Comparison of ENCODE assay signal across 29 mouse cellular contexts in genomic region chr2:128568490-128568889, GRCm38 (mm10). TPM values are rescaled to one million over a fixed set of nuclear protein-coding genes. Genes with fewer than 3 reads are reported as not detected.
A peak's percentile ranks its signal among the peaks of the same experiment; 100 is the strongest.
DNase-seq lines count a peak whose midpoint lies in the region; ATAC-seq and TF ChIP-seq lines count a peak whose summit lies in the region.
"Had no signal": no experiment of that assay in that cellular context is flagged by ENCODE, and none has a peak within 500 bp of the region (broad histone marks: within the 10 kb centered on the region; RNA-seq: fewer than 3 reads in every experiment).

No protein-coding gene starts in this region.

- H3K9me3 ChIP-seq in intestine, embryonic 15.5 days, result no peaks in the 10 kb centered on the region
- H3K9me3 ChIP-seq in intestine, postnatal 0 days (ENCODE audit: control insufficient read depth), result no peaks in the 10 kb centered on the region
- H3K9me3 ChIP-seq: hindbrain, embryonic 12.5 days; hindbrain, embryonic 15.5 days had no signal

- H3K36me3 ChIP-seq in intestine, embryonic 15.5 days, result no peaks in the 10 kb centered on the region
- no peaks in the 10 kb centered on the region for H3K36me3 ChIP-seq in intestine, postnatal 0 days (ENCODE audit: control insufficient read depth, insufficient read depth)
- H3K36me3 ChIP-seq: hindbrain, embryonic 12.5 days; hindbrain, embryonic 15.5 days had no signal

- no peak overlapping the region for H3K4me3 ChIP-seq in intestine, embryonic 15.5 days (replicated peaks)
- no peak overlapping the region for H3K4me3 ChIP-seq in intestine, postnatal 0 days (ENCODE audit: low read depth, low read length)
- H3K4me3 ChIP-seq in embryonic fibroblast, embryonic 13.5 days (ENCODE audit: insufficient read depth, low read length), result no peak overlapping the region
- H3K4me3 ChIP-seq: gastrocnemius, adult 2 months; hindbrain, embryonic 12.5 days; hindbrain, embryonic 15.5 days had no signal

- 34% methylated on average over 4 of the region's 4 CpGs for WGBS in intestine, embryonic 15.5 days
- WGBS in intestine, postnatal 0 days, result 23% methylated on average over 4 of the region's 4 CpGs

- H3K9ac ChIP-seq in intestine, embryonic 15.5 days, result no peak overlapping the region
- no peak overlapping the region for H3K9ac ChIP-seq in intestine, postnatal 0 days (ENCODE audit: low read depth, low read length)
- H3K9ac ChIP-seq: forebrain, postnatal 0 days; hindbrain, embryonic 12.5 days; hindbrain, embryonic 15.5 days had no signal

- H3K4me1 ChIP-seq in intestine, embryonic 15.5 days (replicated peaks), result peaks cover 17% of the 10 kb centered on the region
- no peaks in the 10 kb centered on the region for H3K4me1 ChIP-seq in intestine, postnatal 0 days (replicated peaks; ENCODE audit: control insufficient read depth, insufficient read depth, low read length)
- peaks cover 16% of the 10 kb centered on the region for H3K4me1 ChIP-seq in embryonic fibroblast, embryonic 13.5 days (ENCODE audit: control insufficient read depth, insufficient read depth, low read length)
- H3K4me1 ChIP-seq: hindbrain, embryonic 15.5 days had no signal

- TF ChIP-seq CTCF in intestine, postnatal 0 days (IDR thresholded peaks at IDR 0.05; ENCODE audit: low read depth), result no peak
- no peak for TF ChIP-seq CTCF in embryonic fibroblast, embryonic 13.5 days (IDR thresholded peaks at IDR 0.05; ENCODE audit: borderline replicate concordance, insufficient read depth, low read length)

- no peak for TF ChIP-seq POLR2A in embryonic fibroblast, embryonic 13.5 days (IDR thresholded peaks at IDR 0.05; ENCODE audit: low read depth, low read length)

- no peak overlapping the region for H3K4me2 ChIP-seq in intestine, embryonic 15.5 days (replicated peaks)
- no peak overlapping the region for H3K4me2 ChIP-seq in intestine, postnatal 0 days (replicated peaks; ENCODE audit: low read depth)
- H3K4me2 ChIP-seq: heart, embryonic 11.5 days; hindbrain, embryonic 12.5 days; hindbrain, embryonic 15.5 days had no signal

- no peaks in the 10 kb centered on the region for H3K27me3 ChIP-seq in intestine, embryonic 15.5 days (replicated peaks)
- no peaks in the 10 kb centered on the region for H3K27me3 ChIP-seq in intestine, postnatal 0 days (replicated peaks; ENCODE audit: control insufficient read depth, insufficient read depth, low read length)
- H3K27me3 ChIP-seq: hindbrain, embryonic 12.5 days; hindbrain, embryonic 15.5 days had no signal

- peak; percentile 55 for ATAC-seq in intestine, embryonic 15.5 days
- no peak for ATAC-seq in intestine, postnatal 0 days
- no peak for ATAC-seq in cerebellum, adult (ENCODE audit: insufficient number of reproducible peaks, low FRiP score, low TSS enrichment)
- ATAC-seq: activated CD4-positive, CD25-positive, alpha-beta regulatory T cell, adult 4 months; CD4-positive, CD25-positive, alpha-beta regulatory T cell, adult 4 months; forebrain, embryonic 14.5 days; forebrain, postnatal 0 days had no signal

- no peak overlapping the region for H3K27ac ChIP-seq in intestine, embryonic 15.5 days
- H3K27ac ChIP-seq in intestine, postnatal 0 days (ENCODE audit: low read depth, low read length), result no peak overlapping the region
- H3K27ac ChIP-seq in embryonic fibroblast, embryonic 13.5 days (ENCODE audit: insufficient read depth, low read length), result peak overlapping the region; percentile 35; the same call in 1 of the 2 replicates
- H3K27ac ChIP-seq: gastrocnemius, adult 2 months; hindbrain, embryonic 12.5 days; hindbrain, embryonic 15.5 days had no signal

- peak; percentile 60 for DNase-seq in 3T3-L1 (ENCODE audit: low read depth, low spot score)
- no peak for DNase-seq in natural killer cell, adult 2 months (ENCODE audit: low spot score in 2 of 2)
- DNase-seq: adrenal gland, adult 8-10 months; adrenal gland, postnatal 25 days; B cell, adult 2 months; cerebellum, adult 18-20 months; cerebellum, adult 9-10 months; cerebellum, postnatal 14 days; forebrain, postnatal 0 days; gastrocnemius, adult 2 months; gastrocnemius, postnatal 14 days; heart, adult 11 months had no signal

RNA-seq across cellular contexts. Expression of gene Spdye4c, which starts 22.5 kb away (rescaled TPM):
- polyA plus RNA-seq in intestine, embryonic 15.5 days (2015; fragmentation: Nextera tagmentation; extraction: Ambion mirVana), result not detected in 2 replicates
- not detected in 2 replicates for polyA plus RNA-seq in intestine, postnatal 0 days (2015; fragmentation: Nextera tagmentation; extraction: Ambion mirVana)
- not detected in 2 replicates for polyA plus RNA-seq in embryonic fibroblast, embryonic 13.5 days (2011; ENCODE audit: insufficient read length, low read depth, missing spikeins)
- polyA plus RNA-seq: activated CD4-positive, CD25-positive, alpha-beta regulatory T cell, adult 4 months; brain, embryonic 14.5 days; CD4-positive, CD25-positive, alpha-beta regulatory T cell, adult 4 months; embryonic facial prominence, embryonic 11.5 days; embryonic facial prominence, embryonic 14.5 days; forebrain, embryonic 11.5 days; forebrain, embryonic 14.5 days; forebrain, postnatal 0 days; frontal cortex, adult 2 months; heart, embryonic 11.5 days; heart, embryonic 14.5 days; heart, postnatal 0 days; hindbrain, embryonic 12.5 days; hindbrain, embryonic 15.5 days had no signal
